Mouse (Mus musculus): ENCODE results near the gene Gpr142. TPM values are rescaled to one million over a fixed set of nuclear protein-coding genes. Genes with fewer than 3 reads are reported as not detected.
A peak's percentile ranks its signal among the peaks of the same experiment; 100 is the strongest.

Gene Gpr142
- total RNA-seq (2021): not detected in 2 replicates
- long read RNA-seq, experiment 1: 0 reads
- long read RNA-seq, experiment 2: 0 reads

DNA sequence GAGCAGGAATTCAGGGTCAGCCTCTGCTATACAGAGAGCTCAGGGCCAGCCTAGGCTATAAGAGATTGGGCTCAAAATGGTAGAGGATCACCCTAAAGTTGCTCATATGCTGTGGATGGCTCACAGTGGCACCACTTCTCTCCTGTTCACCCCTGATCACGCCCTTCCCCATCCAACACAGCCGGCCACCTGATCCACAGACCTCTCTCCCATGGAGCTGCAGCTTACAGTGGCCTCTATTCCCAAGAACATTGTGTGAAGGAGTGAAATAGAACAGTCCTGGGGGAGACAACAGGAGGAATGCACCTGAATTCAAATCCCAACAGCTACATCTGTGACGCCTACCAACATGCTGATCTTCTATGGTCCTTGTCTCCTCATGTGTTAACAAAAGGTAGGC, at the start of gene Gpr142:
Gene Gpr142 (plus strand): TSS at position 301 of the 400 bp plus-strand sequence.
- DNase-seq: no peak

GRCm38 (mm10) chr11:114764820-114765818, 33.6 kb upstream of the Gpr142 start, which contains the start of gene Kif19a:
Gene Kif19a, plus strand, starts transcription at chr11:114765388.
- peak; percentile 85 for DNase-seq

- no peak for DNase-seq
These were observed 28.8 kb upstream of the Gpr142 start for GRCm38 (mm10) chr11:114769911-114770310.

- no peak for DNase-seq
These were observed 26.8 kb upstream of the Gpr142 start for GRCm38 (mm10) chr11:114771896-114772295.

DNA sequence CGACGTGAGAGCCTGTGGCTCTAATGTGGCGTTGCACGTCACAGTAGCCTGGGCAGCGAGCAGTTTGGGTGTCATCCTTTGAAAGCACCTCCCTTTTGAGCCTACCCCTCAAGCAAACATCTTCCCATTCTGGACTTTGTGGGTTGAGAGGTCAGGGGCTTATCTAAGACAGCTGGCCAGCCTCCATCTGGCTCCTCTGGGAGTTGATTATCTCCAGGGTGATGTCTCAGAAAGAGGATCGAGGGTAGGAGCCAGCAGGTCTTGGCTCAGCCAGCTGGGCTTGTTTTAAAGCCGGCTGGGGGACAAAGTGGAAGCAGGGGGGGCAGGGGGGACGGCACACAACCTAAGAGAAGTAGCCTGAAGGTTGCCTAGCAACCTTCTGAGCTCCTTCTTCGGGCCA, 18.6 kb upstream of the Gpr142 start:
- peak; percentile 31 for DNase-seq

DNA sequence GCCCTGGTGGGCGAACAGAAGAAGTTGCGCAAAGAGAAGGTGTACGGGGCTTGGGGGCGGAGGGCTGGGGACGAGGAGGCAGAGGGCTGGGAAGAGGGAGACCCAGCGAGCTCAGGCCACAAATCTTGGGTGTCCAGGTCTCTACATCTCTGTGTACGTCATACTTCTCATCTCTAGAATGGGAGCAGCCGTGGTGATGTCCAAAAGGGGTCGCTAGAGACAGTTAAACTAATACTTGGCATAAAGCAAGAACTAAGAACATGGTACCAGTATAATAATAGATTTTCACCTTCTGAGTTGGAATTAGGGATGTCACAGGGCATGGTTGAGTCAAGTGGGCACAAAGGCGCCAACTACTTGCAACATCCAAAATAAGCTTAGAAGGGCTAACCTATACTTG, 12.8 kb upstream of the Gpr142 start:
- DNase-seq: no peak

GRCm38 (mm10) chr11:114786326-114786725, 12.4 kb upstream of the Gpr142 start:
- DNase-seq: peak; percentile 18

DNA sequence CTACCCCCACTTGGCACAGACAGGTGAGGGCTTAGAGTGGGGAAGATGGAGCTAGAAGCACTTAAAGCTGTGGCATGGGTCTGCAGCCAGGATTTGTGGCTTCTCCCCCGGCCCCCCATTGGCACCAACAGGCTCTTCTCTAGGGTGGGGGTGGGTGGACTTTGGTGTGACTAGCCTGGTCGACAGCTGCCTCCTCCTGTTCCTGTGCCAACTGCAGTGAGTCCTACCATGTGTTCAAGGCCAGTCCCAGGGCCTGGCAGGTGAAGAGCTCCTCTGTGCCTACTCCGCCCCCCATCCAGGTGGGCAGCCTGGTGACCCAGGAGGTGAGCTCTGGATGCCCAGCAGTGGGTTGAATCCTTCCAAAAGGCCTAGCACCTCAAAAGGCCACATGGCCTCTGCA, 11.1 kb upstream of the Gpr142 start:
- no peak for DNase-seq

DNA sequence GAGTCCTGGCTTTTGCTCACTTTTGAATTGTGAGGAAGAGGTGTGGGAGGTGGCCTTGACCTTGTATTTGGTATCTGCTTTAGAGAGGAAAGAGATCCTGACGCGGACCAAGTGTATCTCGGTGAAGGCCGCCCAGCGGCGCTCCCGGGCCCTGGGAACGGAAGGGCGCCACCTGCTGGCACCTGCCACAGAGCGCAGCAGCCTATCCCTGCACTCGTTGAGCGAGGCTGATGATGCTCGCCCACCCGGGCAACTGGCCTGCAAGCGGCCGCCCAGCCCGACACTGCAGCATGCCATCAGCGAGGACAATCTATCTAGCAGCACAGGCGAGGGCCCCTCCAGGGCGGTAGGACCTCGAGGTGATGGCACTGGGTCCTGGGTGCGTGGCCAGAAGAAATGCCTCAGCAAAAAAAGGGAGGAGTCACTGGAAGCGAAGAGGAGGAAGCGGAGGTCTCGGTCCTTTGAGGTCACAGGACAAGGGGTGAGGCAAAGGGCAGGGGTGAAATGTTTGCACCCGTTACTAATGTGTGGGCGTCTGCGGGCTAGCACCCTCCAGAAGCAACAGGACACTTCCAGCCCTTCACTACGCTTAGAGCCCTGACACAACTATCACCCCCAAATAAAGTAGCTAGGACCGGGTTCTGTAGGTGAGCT, 9.5 kb upstream of the Gpr142 start:
- peak; percentile 91 for DNase-seq

- DNase-seq: no peak
These were observed 9.0 kb upstream of the Gpr142 start for GRCm38 (mm10) chr11:114789716-114790115.

GRCm38 (mm10) chr11:114790171-114790570, 8.6 kb upstream of the Gpr142 start:
- no peak for DNase-seq

DNA sequence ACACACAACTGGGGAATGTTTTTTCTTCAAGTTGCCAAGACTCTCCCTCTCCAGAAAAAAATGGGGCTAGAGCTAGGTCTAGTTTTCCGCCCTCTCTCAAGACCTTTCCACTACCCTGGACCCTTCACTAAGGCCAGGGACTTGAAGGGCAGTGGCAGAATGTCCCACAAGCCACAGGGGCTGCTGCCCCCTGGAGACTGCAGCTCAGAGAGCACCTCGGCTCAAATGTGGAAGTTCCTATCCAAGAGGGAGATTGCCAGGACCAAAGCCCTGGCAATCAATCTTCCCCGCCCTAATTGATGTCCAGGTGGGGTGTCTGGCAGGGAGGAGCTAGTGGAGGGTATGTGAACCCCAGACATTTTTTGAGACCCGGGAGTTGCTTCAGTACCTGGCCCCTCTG, 7.9 kb upstream of the Gpr142 start:
- no peak for DNase-seq

- no peak for DNase-seq
These were observed 7.3 kb upstream of the Gpr142 start for GRCm38 (mm10) chr11:114791351-114791889.

GRCm38 (mm10) chr11:114791891-114792411, 6.8 kb upstream of the Gpr142 start:
- peak; percentile 22 for DNase-seq

- no peak for DNase-seq
These were observed 5.7 kb upstream of the Gpr142 start for GRCm38 (mm10) chr11:114792931-114793494.

- no peak for DNase-seq
These were observed 4.7 kb upstream of the Gpr142 start for GRCm38 (mm10) chr11:114793868-114794545.

DNA sequence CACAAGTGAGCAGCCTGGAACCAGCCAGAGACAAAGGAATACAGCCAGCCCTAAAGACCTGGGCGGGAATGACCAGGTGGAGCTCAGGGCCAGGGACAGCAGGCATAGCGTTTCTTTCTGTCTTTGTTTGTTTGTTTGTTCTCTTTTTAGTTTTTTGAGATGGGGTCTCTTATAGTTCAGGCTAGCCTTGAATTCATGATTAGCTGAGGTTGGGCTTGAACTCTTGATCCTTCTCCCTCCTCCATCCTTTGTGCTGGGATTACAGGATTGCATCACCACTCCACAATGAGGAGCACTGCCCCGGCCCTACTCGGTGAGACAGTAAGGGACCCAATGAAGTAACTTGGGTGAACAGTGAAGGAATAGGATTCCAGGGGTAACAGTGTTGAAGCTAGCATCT, 4.0 kb upstream of the Gpr142 start:
- DNase-seq: no peak

- DNase-seq: peak; percentile 47
These were observed 3.4 kb upstream of the Gpr142 start for GRCm38 (mm10) chr11:114795231-114795746.

GRCm38 (mm10) chr11:114795848-114796322, 2.8 kb upstream of the Gpr142 start, which contains the start of gene Btbd17:
Gene Btbd17, minus strand, starts transcription at chr11:114795945.
- DNase-seq: no peak

- DNase-seq: no peak
These were observed 1.5 kb upstream of the Gpr142 start for GRCm38 (mm10) chr11:114797176-114797575.

GRCm38 (mm10) chr11:114797981-114798380, 743 bp upstream of the Gpr142 start:
- no peak for DNase-seq
